Mouse (Mus musculus) liver, postnatal 0 days (tissue): ENCODE measurements around the gene Rinl.

Experiments
- CTCF ChIP-seq: sonication (generic); IDR thresholded peaks from 2 replicates; pipeline ENCODE4 v1.5.1; 2016; ENCODE audit warnings: antibody characterized with exemption, low read depth
- EP300 ChIP-seq: IDR thresholded peaks from 2 replicates; pipeline ENCODE4 v1.6.1; 2016; ENCODE audit warnings: antibody characterized with exemption, low read depth, mild to moderate bottlenecking

- no peak for TF ChIP-seq CTCF
- no peak for TF ChIP-seq EP300
Observed at GRCm38 (mm10) chr7:28847273-28847672, 58.5 kb downstream of the Rinl start.
